In genomic region chr10:3997851-3998426, GRCm38 (mm10) we compare ENCODE assay signal across 23 mouse cellular contexts. TPM values are rescaled to one million over a fixed set of nuclear protein-coding genes. Genes with fewer than 3 reads are reported as not detected.
DNase-seq lines count a peak whose midpoint lies in the region; ATAC-seq and TF ChIP-seq lines count a peak whose summit lies in the region.
"Had no signal": no experiment of that assay in that cellular context is flagged by ENCODE, and none has a peak within 500 bp of the region (broad histone marks: within the 10 kb centered on the region; RNA-seq: fewer than 3 reads in every experiment).

No protein-coding gene starts in this region.

- intact Hi-C loops in gastrocnemius, postnatal 36 days (cut with DNase I) = loop anchor here (2.0 kb wide), 1 partner anchor 349 kb away; no protein-coding TSS in a partner anchor
- intact Hi-C loops in heart, postnatal 25 days (cut with DNase I) = loop anchor here (2.0 to 5.0 kb wide), 4 partner anchors 89 to 374 kb away; no protein-coding TSS in a partner anchor

- no peaks in the 10 kb centered on the region for H3K36me3 ChIP-seq in kidney, adult 2 months (ENCODE audit: control insufficient read depth, insufficient read depth, low read length)
- no peaks in the 10 kb centered on the region for H3K36me3 ChIP-seq in lung, postnatal 0 days (ENCODE audit: insufficient read depth, low read length)
- H3K36me3 ChIP-seq: hindbrain, embryonic 15.5 days had no signal

- no peak overlapping the region for H3K27ac ChIP-seq in kidney, adult 2 months (ENCODE audit: insufficient read depth, low read depth, low read length)
- no peak overlapping the region for H3K27ac ChIP-seq in lung, postnatal 0 days (ENCODE audit: low read length)
- H3K27ac ChIP-seq: embryonic facial prominence, embryonic 10.5 days; forebrain, embryonic 13.5 days; gastrocnemius, adult 2 months; heart, adult 2 months; heart, embryonic 13.5 days; hindbrain, embryonic 15.5 days had no signal

- no peak for TF ChIP-seq EP300 in lung, postnatal 0 days (IDR thresholded peaks at IDR 0.05)

- H3K9me3 ChIP-seq in lung, postnatal 0 days (ENCODE audit: low read length) = no peaks in the 10 kb centered on the region
- H3K9me3 ChIP-seq: embryonic facial prominence, embryonic 10.5 days; forebrain, embryonic 13.5 days; G1E; heart, embryonic 13.5 days; hindbrain, embryonic 15.5 days had no signal

- H3K4me3 ChIP-seq in kidney, adult 2 months (ENCODE audit: insufficient read depth, low read depth, low read length) = no peak overlapping the region
- no peak overlapping the region for H3K4me3 ChIP-seq in lung, postnatal 0 days (ENCODE audit: low read depth, low read length)
- H3K4me3 ChIP-seq: embryonic facial prominence, embryonic 10.5 days; forebrain, embryonic 13.5 days; gastrocnemius, adult 2 months; heart, adult 2 months; heart, embryonic 13.5 days; hindbrain, embryonic 15.5 days had no signal

- no peak overlapping the region for H3K4me2 ChIP-seq in lung, postnatal 0 days (replicated peaks; ENCODE audit: low read depth, low read length)
- H3K4me2 ChIP-seq: forebrain, embryonic 13.5 days; heart, embryonic 13.5 days; hindbrain, embryonic 15.5 days had no signal

- WGBS in kidney, adult 2 months = 85% methylated on average over 7 of the region's 7 CpGs
- 85% methylated on average over 7 of the region's 7 CpGs for WGBS in lung, postnatal 0 days

- no peak overlapping the region for H3K9ac ChIP-seq in lung, postnatal 0 days (replicated peaks; ENCODE audit: low read depth)
- H3K9ac ChIP-seq: forebrain, embryonic 13.5 days; forebrain, postnatal 0 days; heart, embryonic 13.5 days; hindbrain, embryonic 15.5 days had no signal

- TF ChIP-seq CTCF in kidney, adult 2 months (conservative IDR thresholded peaks at IDR 0.05; ENCODE audit: insufficient read depth, insufficient read length, low read depth, low read length) = no peak
- no peak for TF ChIP-seq CTCF in lung, postnatal 0 days (IDR thresholded peaks at IDR 0.05)

- H3K27me3 ChIP-seq in kidney, adult 2 months (replicated peaks; ENCODE audit: control insufficient read depth, insufficient read depth, low read length) = no peaks in the 10 kb centered on the region
- no peaks in the 10 kb centered on the region for H3K27me3 ChIP-seq in lung, postnatal 0 days (replicated peaks; ENCODE audit: insufficient read depth, low read length)
- H3K27me3 ChIP-seq: forebrain, embryonic 13.5 days; heart, embryonic 13.5 days; hindbrain, embryonic 15.5 days had no signal

- ATAC-seq in lung, postnatal 0 days = peak; percentile 44; the same call in 1 of the 2 replicates
- ATAC-seq: CD4-positive, CD25-positive, alpha-beta regulatory T cell, adult 4 months; forebrain, embryonic 13.5 days; forebrain, postnatal 0 days had no signal

- peak; percentile 17 for DNase-seq in gastrocnemius, adult 18-20 months (ENCODE audit: low spot score)
- no peak for DNase-seq in gastrocnemius, postnatal 36 days
- DNase-seq in heart, postnatal 4 days = peak; percentile 37
- no peak for DNase-seq in heart, postnatal 25 days (ENCODE audit: low spot score)
- peak; percentile 47 for DNase-seq in kidney, postnatal 10 days
- DNase-seq in kidney, adult 2 months = no peak
- peak; percentile 37 for DNase-seq in lung, postnatal 0 days (ENCODE audit: low spot score)
- DNase-seq in lung, postnatal 36 days = no peak
- DNase-seq: adrenal gland, adult 8-10 months; adrenal gland, postnatal 36 days; B cell, adult 2 months; cerebellum, adult 2 months; cerebellum, postnatal 10 days; forebrain, postnatal 0 days; gastrocnemius, adult 2 months; gastrocnemius, postnatal 25 days had no signal

- no peaks in the 10 kb centered on the region for H3K4me1 ChIP-seq in kidney, adult 2 months (ENCODE audit: control insufficient read depth, insufficient read depth, low read length)
- no peaks in the 10 kb centered on the region for H3K4me1 ChIP-seq in lung, postnatal 0 days (ENCODE audit: insufficient read depth, low read depth, low read length)
- H3K4me1 ChIP-seq: embryonic facial prominence, embryonic 10.5 days; forebrain, embryonic 13.5 days; heart, embryonic 13.5 days; hindbrain, embryonic 15.5 days had no signal

- no peak for TF ChIP-seq POLR2A in kidney, adult 2 months (IDR thresholded peaks at IDR 0.05; ENCODE audit: low read depth, low read length)

RNA-seq across cellular contexts. Expression of gene Mthfd1l, which starts 25.0 kb away (rescaled TPM):
- under 1 TPM; 0.27 to 0.40 TPM for total RNA-seq in gastrocnemius, adult 18-20 months (2021)
- under 1 TPM; 0.72 to 0.74 TPM for total RNA-seq in gastrocnemius, postnatal 36 days (2021)
- total RNA-seq in heart, postnatal 4 days (2021) = 1 to 10 TPM; 6.6 to 8.0 TPM
- 1 to 10 TPM in 1 of 2 experiments, under 1 TPM in 1; 0.75 to 1.7 TPM for total RNA-seq in heart, postnatal 25 days (2021)
- 0.31 and 0.77 TPM in 2 replicates for polyA plus RNA-seq in kidney, adult 2 months (2012; rRNA removed)
- polyA plus RNA-seq in lung, postnatal 0 days (2015; fragmentation: Nextera tagmentation; extraction: Ambion mirVana) = 3.0 and 3.7 TPM in 2 replicates

Comparison
In these comparisons a context has a peak if more than half of its experiments do, and no peak if none do; other contexts are left out.
1. DNase-seq: peak in gastrocnemius, adult 18-20 months (single experiment), heart, postnatal 4 days (single experiment), kidney, postnatal 10 days (single experiment) and lung, postnatal 0 days (single experiment); none in gastrocnemius, postnatal 36 days (0 of 2), heart, postnatal 25 days (single experiment), kidney, adult 2 months (single experiment) and lung, postnatal 36 days (single experiment).